Mouse (Mus musculus) right cerebral cortex, postnatal 25 days (tissue): ENCODE data around the gene Myrip.

Experiments used
- DNase-seq: peaks from one replicate; pipeline ENCODE4 v3.0.0; 2022

The Myrip gene

DNA sequence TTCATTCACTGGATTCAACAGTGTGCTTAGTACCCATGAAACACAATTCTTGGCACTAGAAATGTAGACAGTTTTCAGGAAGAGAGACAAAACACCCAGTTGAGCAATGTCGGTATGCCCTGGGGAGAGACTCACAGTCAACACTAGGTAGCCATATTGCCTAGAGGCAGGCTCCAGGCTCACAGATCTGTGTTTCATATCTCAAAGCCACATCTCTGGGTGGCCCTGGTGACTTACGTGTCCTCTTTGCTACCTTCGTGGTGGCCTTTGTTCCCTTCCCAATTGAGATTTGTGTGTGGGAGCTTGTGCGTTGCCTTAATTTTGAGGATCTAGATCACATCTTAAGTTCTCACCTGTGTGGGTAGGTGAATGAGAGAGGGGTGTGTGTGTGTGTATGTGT, 181.1 kb downstream of the Myrip start:
- DNase-seq = no peak

DNA sequence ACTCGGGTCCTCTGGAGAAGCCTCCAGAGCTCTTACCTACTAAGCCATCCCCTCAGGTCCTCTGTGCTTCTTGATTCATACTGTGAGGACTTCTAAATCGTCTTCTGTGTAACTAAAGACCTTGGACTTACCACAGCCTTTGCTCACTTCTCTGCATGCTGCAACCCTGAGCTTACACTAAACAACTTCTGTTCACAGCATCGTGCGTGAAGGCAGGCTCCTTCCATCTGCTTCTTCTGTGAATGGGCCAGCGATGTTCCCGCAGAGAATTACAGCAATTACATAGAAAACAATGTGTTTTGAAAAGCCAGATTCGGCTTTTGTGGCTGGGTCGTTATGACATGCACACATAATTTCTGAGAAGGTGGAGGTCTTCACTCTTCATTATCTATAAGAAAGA, 181.8 kb downstream of the Myrip start:
- no peak for DNase-seq

GRCm38 (mm10) chr9:120487076-120487475, 185.8 kb downstream of the Myrip start:
- no peak for DNase-seq

DNA sequence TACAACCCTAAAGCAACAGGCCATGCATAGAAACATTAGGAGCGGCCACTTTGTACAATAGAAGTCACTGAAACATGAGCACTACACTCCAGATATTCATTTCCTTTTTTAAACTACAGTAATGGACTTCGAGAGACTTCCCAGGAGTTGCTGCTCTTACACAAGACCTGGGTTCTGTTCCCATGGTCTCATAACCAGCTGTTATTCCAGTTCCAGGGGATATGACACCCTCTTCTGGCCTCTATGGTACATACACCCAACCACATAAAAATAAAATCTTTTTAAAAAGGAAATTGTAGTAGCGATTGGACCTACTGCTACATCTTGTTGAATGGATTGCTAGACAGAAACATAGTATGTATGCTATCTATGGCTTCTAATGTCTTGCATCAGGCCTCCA, 190.2 kb downstream of the Myrip start:
- DNase-seq = no peak

- DNase-seq = no peak
Measured at GRCm38 (mm10) chr9:120492010-120492399, 190.7 kb downstream of the Myrip start, which contains the start of gene Eif1b. Gene Eif1b, plus strand, starts transcription at chr9:120492232.

- DNase-seq = peak; percentile 89
Measured at GRCm38 (mm10) chr9:120492400-120493351, 191.4 kb downstream of the Myrip start.

GRCm38 (mm10) chr9:120493781-120494180, 192.5 kb downstream of the Myrip start:
- DNase-seq = no peak

- DNase-seq = peak; percentile 59
Measured at GRCm38 (mm10) chr9:120496691-120497090, 195.4 kb downstream of the Myrip start.

DNA sequence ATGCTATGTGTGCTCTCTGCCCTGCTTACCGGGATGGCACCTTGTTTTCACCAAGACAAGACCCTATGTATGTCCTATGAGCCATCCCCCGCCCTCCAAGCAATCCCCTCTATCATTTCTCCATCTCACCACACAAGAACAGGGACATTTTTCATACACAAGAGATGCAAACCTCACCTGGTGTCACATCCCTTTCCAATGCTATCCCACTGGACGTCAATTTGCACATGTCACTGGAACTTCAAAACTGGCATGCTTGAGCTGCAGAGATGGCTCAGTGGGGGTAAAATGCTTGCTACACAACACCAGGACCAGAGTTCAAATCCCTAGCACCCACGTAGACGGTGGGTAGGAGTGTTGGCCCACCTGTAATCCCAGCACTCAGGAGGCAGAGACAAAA, 196.7 kb downstream of the Myrip start:
- DNase-seq = no peak

DNA sequence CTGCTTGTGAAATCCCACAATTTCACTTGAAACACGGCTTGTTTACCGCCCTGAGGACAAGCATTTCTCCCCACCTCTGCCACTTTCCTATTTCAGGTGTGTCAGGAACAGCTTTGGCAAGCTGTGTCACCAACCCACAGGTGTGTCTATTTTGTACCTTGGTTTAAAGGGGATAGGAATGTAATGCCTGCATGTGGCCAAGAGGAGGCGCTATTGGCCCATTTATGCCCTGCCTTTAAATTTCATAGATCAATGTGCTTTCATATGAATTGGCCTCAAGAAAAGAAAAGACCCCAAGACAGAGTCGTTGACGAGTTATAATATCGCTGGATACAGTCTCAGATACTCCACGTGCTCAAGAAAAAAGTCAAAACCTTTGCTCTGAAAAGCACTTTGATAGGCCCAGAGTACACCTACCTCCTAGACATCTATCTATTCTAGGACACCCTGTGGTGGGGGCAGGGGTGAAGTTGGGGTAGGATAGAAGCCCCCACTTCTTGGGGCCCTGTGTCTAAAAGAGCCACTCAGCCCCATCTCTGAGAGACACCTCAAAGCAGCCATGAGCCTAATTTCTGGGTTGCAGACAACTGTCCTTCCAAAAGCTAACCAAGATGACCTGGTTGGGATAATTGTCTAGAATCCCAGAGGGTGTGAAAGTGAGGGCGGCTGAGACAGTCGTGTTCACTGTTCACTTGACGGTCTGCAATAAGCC, 200.0 kb downstream of the Myrip start:
- DNase-seq = no peak

DNA sequence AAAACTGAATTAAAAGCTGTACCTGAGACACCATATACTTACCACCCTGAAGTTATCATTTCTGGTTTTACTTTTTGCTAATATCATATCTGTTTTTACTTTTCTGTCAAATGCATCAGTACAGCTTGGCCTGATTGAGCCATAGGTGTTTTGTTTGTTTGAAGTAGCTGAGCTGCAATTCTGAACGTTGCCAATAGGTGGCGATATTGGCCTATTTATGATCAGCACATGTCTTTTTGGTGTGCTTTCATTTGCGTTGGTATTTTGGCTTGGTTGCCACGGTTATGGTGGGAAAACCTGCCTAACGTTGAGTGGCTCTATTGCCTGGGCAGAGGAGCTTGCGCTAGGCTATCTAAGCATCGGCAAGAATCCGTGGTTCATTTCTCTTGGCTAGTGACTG, 200.7 kb downstream of the Myrip start:
- DNase-seq = peak; percentile 58

GRCm38 (mm10) chr9:120504423-120504822, 203.1 kb downstream of the Myrip start:
- no peak for DNase-seq

DNA sequence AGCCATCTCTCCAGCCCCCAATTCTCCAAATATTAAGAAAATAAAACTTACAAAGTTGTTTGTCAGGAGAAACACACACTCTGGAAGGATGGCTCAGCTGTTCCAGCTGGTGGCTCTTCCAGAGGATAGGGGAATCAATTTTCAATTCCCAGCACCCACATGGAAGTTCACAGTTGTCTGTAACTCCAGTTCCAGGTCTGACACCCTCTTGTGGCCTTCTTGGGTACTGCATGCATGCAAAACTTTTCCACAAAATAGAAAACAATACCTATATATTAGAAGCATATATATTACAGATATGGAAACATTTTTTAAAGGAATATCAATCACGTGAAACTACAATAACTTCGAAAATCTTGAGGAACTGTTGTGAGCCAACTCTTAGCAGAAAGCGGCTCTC, 210.5 kb downstream of the Myrip start:
- no peak for DNase-seq

GRCm38 (mm10) chr9:120516720-120517119, 215.4 kb downstream of the Myrip start:
- DNase-seq = no peak

- DNase-seq = no peak
Measured at GRCm38 (mm10) chr9:120518946-120519345, 217.6 kb downstream of the Myrip start.

- peak; percentile 54 for DNase-seq
Measured at GRCm38 (mm10) chr9:120519469-120520125, 218.3 kb downstream of the Myrip start.

DNA sequence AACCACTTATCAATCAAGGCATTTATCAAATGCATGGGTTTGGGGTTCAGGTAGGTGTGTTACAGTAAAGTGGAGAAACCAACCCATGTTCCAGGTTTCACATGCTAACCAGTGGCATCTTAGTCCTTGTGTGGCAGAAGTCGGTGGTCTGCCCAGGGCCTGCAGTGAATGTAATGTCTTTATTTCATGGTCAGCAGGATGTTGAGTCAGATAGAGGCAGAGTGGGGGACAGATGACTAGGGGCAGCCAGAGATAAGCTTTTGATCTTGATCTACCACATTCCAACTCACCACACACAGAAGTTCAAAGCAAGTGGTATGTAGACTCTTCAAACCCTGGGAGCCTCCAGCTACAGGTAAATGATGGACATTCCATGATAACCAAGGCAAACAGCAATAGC, 219.8 kb downstream of the Myrip start:
- DNase-seq = no peak
